Mouse (Mus musculus) thymus, adult 2 months (tissue): ENCODE measurements around the gene Palld.

Experiments
- CTCF ChIP-seq: fragments of 200-500 bp; IDR thresholded peaks from 2 replicates; pipeline ENCODE4 v1.5.1; 2012; ENCODE audit warnings: mild to moderate bottlenecking, control low read depth, low read length, moderate library complexity, borderline replicate concordance; ENCODE audit not compliant: control insufficient read depth, poor library complexity, insufficient read depth; ENCODE audit errors: extremely low read depth
- POLR2A ChIP-seq: fragments of 200-500 bp; IDR thresholded peaks from 2 replicates; pipeline ENCODE4 v1.6.1; 2012; ENCODE audit warnings: mild to moderate bottlenecking, low read length, control low read depth, moderate library complexity; ENCODE audit not compliant: control insufficient read depth, poor library complexity, insufficient read depth; ENCODE audit errors: extremely low read depth

- TF ChIP-seq POLR2A (no peak), CTCF (no peak)
Observed at GRCm38 (mm10) chr8:61528642-61529041, 373.8 kb downstream of the Palld start.
